Mouse (Mus musculus) cerebellum, adult 2 months (tissue): ENCODE data around the gene 4930432M17Rik. TPM values are rescaled to one million over a fixed set of nuclear protein-coding genes. Genes with fewer than 3 reads are reported as not detected.

ENCODE experiments used
- DNase-seq, 2 experiments: peaks; one replicate each; pipeline ENCODE4 v3.0.0; 2021
- H3K27ac ChIP-seq: fragments of 200-500 bp; 2 replicates; pipeline ENCODE4 v1.5.1; 2012; ENCODE audit warnings: low read length, control low read depth, inconsistent platforms; ENCODE audit not compliant: insufficient read depth
- H3K27me3 ChIP-seq: fragments of 200-500 bp; 2 replicates; pipeline ENCODE4 v1.6.1; 2012; ENCODE audit warnings: inconsistent platforms, mild to moderate bottlenecking, low read length, moderate library complexity; ENCODE audit not compliant: control insufficient read depth, insufficient read depth
- H3K4me1 ChIP-seq: fragments of 200-500 bp; 2 replicates; pipeline ENCODE4 v1.6.1; 2011; ENCODE audit warnings: low read length; ENCODE audit not compliant: control insufficient read depth, insufficient read depth
- H3K4me3 ChIP-seq: fragments of 200-500 bp; replicated peaks from 2 replicates; pipeline ENCODE3; 2011; ENCODE audit warnings: mild to moderate bottlenecking, low read depth, low read length, control low read depth; ENCODE audit not compliant: insufficient read depth
- CTCF ChIP-seq: fragments of 200-500 bp; IDR thresholded peaks from 2 replicates; pipeline ENCODE4 v1.5.1; 2011; ENCODE audit warnings: low read depth, mild to moderate bottlenecking, control low read depth, low read length, moderate library complexity, borderline replicate concordance; ENCODE audit not compliant: insufficient read depth
- POLR2A ChIP-seq: fragments of 200-500 bp; IDR thresholded peaks from 2 replicates; pipeline ENCODE4 v1.6.1; 2011; ENCODE audit warnings: low read length, control low read depth, borderline replicate concordance; ENCODE audit not compliant: insufficient read depth
- WGBS: fragments of 180-500 bp; shearing (Covaris S2); methylation state at CpG from one replicate; pipeline ENCODE4 v1.1.7; 2018; 5-methylcytosine and 5-hydroxymethylcytosine counted together
- polyA plus RNA-seq: library from polyadenylated mRNA; depleted of rRNA; stranded (reverse); fragments of >200 nt; gene quantifications from 2 replicates; pipeline ENCODE4 v1.2.3, GENCODE M21; 2012

Gene 4930432M17Rik
- polyA plus RNA-seq, 1 experiment: not detected

- TF ChIP-seq CTCF: no peak
- TF ChIP-seq POLR2A: no peak
- WGBS: 87% methylated on average over 7 of the region's 7 CpGs
- no peaks in the 10 kb centered on the region; the same call in 1 of the 2 replicates for H3K27me3 ChIP-seq
Observed at GRCm38 (mm10) chr3:121703155-121703879, 32.8 kb downstream of the 4930432M17Rik start.

GRCm38 (mm10) chr3:121703880-121704243 is 33.3 kb downstream of the 4930432M17Rik start:
- DNase-seq: peak in 1 of 2 experiments; percentile 32
- H3K4me3 ChIP-seq: no peak overlapping the region
- H3K27me3 ChIP-seq: no peaks in the 10 kb centered on the region; the same call in 1 of the 2 replicates
- TF ChIP-seq POLR2A: no peak
- no peak for TF ChIP-seq CTCF
- peaks cover 2% of the 10 kb centered on the region; the same call in 1 of the 2 replicates for H3K4me1 ChIP-seq
- H3K27ac ChIP-seq: no peak overlapping the region
- 38% methylated on average over 3 of the region's 3 CpGs for WGBS

More at GRCm38 (mm10) chr3:121703155-121703879, 32.8 kb downstream of the 4930432M17Rik start:
- peaks cover 2% of the 10 kb centered on the region; the same call in 1 of the 2 replicates for H3K4me1 ChIP-seq
- H3K27ac ChIP-seq: no peak overlapping the region
- H3K4me3 ChIP-seq: no peak overlapping the region
- DNase-seq: no peak

- Histone ChIP-seq H3K4me1 (no peaks in the 10 kb centered on the region), H3K27ac (no peak overlapping the region), H3K4me3 (no peak overlapping the region), H3K27me3 (no peaks in the 10 kb centered on the region)
- TF ChIP-seq POLR2A (no peak), CTCF (no peak)
- 31% methylated on average over 5 of the region's 5 CpGs for WGBS
- DNase-seq: no peak
Observed at GRCm38 (mm10) chr3:121706087-121706486, 35.5 kb downstream of the 4930432M17Rik start.

DNA sequence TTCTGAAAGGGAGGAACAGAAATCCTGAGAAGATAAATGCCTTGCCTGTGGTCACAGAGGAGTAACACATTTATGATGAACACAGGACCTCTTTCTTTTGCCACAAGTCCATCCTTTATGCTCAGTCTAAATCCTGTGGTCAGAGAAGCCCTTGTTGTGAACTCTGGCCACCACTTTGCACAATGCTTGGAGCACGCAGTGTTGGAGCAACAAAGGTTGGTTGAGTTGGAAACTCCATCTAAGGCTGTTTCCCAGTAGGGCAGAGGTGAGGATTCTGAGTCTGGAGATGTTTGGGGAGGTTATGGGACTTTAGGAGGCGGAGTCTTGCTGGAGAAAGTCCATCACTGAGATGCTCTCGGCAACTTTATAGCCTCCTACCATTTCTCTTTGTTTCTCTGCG is 36.5 kb downstream of the 4930432M17Rik start:
- no peak for DNase-seq
- H3K27me3 ChIP-seq: no peaks in the 10 kb centered on the region
- no peaks in the 10 kb centered on the region for H3K4me1 ChIP-seq
- WGBS: 87% methylated on average over 4 of the region's 4 CpGs
- TF ChIP-seq CTCF (no peak), POLR2A (no peak)
- no peak overlapping the region for H3K4me3 ChIP-seq
- H3K27ac ChIP-seq: no peak overlapping the region

GRCm38 (mm10) chr3:121710894-121711531 is 40.5 kb downstream of the 4930432M17Rik start:
- Histone ChIP-seq H3K27me3 (no peaks in the 10 kb centered on the region; the same call in 1 of the 2 replicates), H3K4me1 (no peaks in the 10 kb centered on the region), H3K4me3 (no peak overlapping the region), H3K27ac (no peak overlapping the region)
- TF ChIP-seq CTCF: no peak
- TF ChIP-seq POLR2A: no peak
- WGBS: 71% methylated on average over 7 of the region's 7 CpGs
- no peak for DNase-seq

DNA sequence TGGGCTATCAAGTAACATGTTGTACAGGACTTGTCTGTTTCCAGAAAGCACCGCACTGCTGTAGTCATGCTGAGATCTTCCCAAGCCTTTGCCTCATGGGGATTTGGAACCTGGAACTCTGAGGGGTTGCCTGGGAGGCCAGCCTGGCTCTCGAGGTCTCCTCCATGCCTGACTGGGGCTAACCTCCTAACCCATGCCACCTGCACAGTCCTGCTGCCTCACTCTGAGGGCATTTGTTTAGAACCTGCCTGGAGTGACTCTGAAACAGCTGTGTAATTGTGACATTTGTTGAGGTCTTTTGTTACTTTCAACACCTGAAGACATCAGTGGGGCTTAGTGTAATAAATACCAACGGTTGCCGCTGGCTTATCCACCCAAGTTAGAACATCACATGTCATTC is 41.7 kb downstream of the 4930432M17Rik start:
- Histone ChIP-seq H3K4me1 (no peaks in the 10 kb centered on the region), H3K27ac (no peak overlapping the region), H3K27me3 (no peaks in the 10 kb centered on the region; the same call in 1 of the 2 replicates), H3K4me3 (no peak overlapping the region)
- no peak for DNase-seq
- 75% methylated on average over 4 of the region's 4 CpGs for WGBS
- TF ChIP-seq POLR2A: no peak
- TF ChIP-seq CTCF: no peak

GRCm38 (mm10) chr3:121713151-121713701 is 42.7 kb downstream of the 4930432M17Rik start:
- no peaks in the 10 kb centered on the region for H3K4me1 ChIP-seq
- WGBS: 82% methylated on average over 17 of the region's 17 CpGs
- TF ChIP-seq CTCF (no peak), POLR2A (no peak)
- H3K27ac ChIP-seq: no peak overlapping the region
- H3K27me3 ChIP-seq: no peaks in the 10 kb centered on the region; the same call in 1 of the 2 replicates
- H3K4me3 ChIP-seq: no peak overlapping the region
- no peak for DNase-seq
